Mouse (Mus musculus): ENCODE measurements around the gene Grem1.

The Grem1 gene

DNA sequence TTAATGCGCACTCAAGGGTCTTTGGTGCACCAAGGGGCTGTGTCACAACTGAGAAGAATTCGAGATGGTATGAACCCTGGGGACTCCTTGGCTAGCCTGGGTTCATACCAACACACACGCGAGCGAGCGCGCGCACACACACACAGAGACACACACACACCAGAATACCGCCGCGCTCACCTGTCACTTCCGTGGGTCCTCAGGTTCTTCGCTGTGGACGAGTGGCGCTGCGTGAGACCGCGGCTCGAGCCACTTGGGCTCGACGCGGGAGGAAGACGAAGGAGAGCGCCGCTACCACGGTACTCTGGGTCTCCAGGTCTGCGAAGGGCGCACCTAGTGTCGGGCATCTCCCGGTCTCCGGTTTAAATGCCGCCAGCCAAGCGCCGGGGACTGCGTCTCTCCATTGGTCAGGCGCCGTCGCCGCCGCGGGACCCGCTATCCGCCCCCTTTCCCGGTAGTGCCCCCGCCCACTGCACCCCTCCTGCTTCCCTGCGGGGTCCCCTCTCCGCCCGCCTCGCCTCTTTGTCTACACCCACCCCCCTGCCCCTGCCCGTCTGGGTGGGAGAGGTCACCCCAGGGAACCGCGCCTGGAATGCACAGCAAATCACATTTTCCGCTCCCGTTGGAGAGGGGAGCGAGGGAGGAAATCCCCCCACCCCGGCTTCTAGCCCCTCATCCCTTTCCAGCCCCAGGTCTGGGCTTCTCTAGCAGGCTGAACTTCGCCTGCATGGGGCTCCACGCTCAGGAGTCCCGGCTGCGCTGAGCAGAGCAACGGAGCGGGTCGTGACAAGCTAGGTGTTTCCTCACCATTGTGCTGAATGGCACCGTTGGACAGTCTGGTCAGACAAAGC is at the start of gene Grem1:
Gene Grem1 (minus strand): TSS at position 336 of the 851 bp plus-strand sequence.
- DNase-seq (ENCODE audit: low read depth), result no peak

DNA sequence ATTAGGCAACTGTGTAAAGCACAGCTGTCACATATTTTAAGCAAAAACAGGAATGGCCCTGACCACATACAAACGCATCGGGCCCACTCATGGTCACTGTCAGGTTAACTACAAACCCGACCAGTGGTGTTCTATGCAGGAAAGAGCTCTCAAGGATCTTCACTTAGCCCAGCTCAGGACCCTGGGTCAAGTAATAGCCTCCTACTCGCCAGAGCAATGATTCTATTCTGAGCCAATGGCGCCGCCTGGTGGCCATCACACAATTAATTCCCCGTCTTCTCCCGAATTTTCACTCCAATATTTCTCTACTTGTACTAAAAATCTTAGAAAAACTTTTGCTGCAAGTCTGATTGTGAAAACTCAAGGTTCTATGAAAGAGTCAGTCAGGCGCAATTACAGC is 49.2 kb upstream of the Grem1 start:
- DNase-seq (ENCODE audit: low read depth), result peak; percentile 97

- no peak for DNase-seq (ENCODE audit: low read depth)
These were observed 48.6 kb upstream of the Grem1 start for GRCm38 (mm10) chr2:113806851-113807577.

- DNase-seq (ENCODE audit: low read depth), result no peak
These were observed 47.3 kb upstream of the Grem1 start for GRCm38 (mm10) chr2:113805765-113806164.

- DNase-seq (ENCODE audit: low read depth), result no peak
These were observed 45.3 kb upstream of the Grem1 start for GRCm38 (mm10) chr2:113803753-113804152.

- peak; percentile 74 for DNase-seq (ENCODE audit: low read depth)
These were observed 42.4 kb upstream of the Grem1 start for GRCm38 (mm10) chr2:113800846-113801245.

DNA sequence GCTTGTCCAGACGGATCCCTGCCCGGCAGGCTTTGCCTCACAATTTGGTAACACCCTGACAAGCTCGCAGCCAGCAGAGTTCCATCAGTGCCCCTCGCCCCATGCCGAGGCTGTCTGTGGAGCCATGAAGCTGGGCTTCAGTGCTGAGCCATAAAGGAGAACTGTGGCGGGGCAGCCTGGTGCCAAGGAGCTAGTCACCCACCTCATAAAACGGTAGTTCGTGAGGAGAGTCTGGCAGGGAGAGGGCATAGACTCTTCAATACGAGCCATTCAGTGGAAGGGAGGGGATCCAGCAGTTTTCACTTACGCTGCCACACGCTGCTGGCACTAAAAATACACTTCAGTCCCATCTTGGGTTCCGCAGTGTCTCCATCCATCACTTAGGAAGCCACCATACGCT is 40.2 kb upstream of the Grem1 start:
- DNase-seq (ENCODE audit: low read depth), result no peak

GRCm38 (mm10) chr2:113795186-113795585 is 36.7 kb upstream of the Grem1 start:
- DNase-seq (ENCODE audit: low read depth), result no peak

DNA sequence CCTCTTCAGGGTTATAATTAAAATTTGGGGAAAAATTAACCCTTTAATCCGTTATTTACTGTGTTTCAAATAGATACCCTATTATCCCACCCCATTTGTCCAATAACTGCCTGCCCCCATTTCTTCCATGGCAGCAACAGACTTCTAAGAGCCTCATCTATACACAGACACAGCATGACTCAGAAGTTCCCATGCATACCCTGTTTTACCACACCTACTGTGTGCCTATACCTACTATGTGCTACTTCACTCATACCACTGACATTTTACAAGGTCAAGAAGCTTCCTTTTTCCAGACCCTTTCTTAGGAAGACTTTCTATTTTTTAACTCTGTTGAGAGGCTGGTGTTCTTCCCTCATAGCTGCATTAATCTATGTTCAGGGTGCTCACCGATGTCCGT is 35.1 kb upstream of the Grem1 start:
- DNase-seq (ENCODE audit: low read depth), result no peak

GRCm38 (mm10) chr2:113788821-113789387 is 30.5 kb upstream of the Grem1 start:
- DNase-seq (ENCODE audit: low read depth), result peak; percentile 70

DNA sequence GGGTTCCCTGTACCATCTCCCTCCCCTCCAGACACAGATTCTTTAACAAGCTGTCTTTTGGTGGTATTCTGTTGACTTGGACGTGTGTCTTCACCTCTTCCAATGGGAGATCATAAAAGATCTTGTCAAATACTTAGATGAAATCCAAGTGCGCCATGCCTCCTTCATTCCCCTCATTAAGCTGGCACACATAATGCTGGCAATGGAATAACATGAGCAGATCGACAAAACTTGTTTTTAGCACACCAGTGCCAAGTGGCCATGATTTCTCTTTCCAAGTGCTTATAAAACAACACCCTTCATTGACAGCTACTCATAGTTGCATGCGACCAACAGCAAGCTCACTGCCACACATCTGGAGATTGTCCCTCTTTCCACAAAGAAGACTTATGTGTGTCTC is 29.4 kb upstream of the Grem1 start:
- no peak for DNase-seq (ENCODE audit: low read depth)

DNA sequence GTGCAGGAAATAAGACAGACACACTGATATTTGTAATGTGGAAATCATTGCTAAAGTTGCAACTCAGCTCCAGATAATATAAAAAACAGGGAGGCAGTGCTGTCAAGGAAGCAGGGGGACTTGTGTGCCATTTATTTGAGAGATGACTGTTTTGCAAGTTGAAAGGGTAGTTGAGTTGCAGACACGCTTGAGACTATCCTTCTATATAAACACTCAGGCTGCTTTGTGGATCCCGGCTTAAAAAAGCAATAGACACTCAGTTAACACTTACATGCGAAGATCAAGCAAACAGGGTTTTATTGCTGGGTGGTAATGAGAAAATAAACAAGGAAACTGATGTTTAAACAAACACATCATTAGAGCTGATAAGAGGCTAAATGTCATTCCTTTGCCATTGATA is 26.4 kb upstream of the Grem1 start:
- DNase-seq (ENCODE audit: low read depth), result no peak

DNA sequence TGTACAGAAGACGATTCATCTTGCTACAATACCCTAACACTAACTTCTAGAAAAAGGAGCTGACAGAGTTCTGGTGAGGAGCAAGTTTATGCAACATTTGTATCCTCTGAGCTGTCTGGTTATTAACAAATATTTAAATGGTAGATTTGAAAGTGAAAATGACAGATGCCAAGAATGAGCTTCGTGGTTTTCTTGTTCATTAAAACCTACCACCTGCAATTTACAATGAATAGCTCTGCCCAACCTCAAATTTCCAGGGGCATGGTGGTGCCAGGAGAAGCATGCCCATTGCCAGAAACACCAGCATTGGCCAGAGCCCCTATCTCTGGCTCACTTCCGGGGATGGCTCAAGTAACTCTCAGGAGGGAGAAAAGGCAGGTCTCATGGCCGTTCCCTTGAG is 23.1 kb upstream of the Grem1 start:
- DNase-seq (ENCODE audit: low read depth), result peak; percentile 65

- no peak for DNase-seq (ENCODE audit: low read depth)
These were observed 22.7 kb upstream of the Grem1 start for GRCm38 (mm10) chr2:113781107-113781506.

DNA sequence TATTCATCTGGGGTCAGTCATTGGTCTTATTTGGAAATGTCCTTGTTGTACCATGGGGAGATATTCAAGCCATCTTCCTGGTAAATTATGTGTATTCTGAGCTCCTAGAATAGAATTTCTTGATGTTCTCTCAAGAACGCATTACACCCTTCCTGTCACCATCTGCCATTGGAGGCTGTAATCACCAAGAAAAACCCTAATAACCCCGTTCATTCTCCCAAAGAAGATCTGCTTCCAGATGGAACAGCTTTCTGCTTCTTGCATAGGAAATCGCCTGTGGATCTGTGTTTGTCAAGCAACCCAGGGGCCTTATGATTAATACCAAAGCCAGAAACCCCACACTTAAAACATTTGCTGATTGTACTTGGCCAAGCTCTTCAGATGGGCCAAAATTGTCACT is 20.9 kb upstream of the Grem1 start:
- no peak for DNase-seq (ENCODE audit: low read depth)

DNA sequence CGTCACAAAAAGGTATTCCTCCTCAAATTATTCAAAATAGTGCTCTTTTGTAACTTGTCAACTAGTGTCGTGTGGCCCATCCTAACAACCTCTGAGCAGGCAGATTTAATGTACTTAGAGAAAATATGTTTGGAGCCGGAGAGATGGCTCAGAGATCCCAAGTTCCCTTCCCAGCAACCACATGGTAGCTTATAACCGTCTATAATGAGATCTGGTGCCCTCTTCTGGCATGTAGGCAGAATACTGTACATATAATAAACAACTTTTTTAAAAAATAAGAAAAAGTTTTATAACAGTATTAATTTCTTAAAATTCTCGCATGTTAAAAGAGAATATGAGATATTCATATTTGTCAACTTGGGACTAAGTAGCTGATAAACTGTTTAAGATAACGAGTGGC is 19.6 kb upstream of the Grem1 start:
- DNase-seq (ENCODE audit: low read depth), result no peak

- peak; percentile 65 for DNase-seq (ENCODE audit: low read depth)
These were observed 17.9 kb upstream of the Grem1 start for GRCm38 (mm10) chr2:113776297-113776696.

DNA sequence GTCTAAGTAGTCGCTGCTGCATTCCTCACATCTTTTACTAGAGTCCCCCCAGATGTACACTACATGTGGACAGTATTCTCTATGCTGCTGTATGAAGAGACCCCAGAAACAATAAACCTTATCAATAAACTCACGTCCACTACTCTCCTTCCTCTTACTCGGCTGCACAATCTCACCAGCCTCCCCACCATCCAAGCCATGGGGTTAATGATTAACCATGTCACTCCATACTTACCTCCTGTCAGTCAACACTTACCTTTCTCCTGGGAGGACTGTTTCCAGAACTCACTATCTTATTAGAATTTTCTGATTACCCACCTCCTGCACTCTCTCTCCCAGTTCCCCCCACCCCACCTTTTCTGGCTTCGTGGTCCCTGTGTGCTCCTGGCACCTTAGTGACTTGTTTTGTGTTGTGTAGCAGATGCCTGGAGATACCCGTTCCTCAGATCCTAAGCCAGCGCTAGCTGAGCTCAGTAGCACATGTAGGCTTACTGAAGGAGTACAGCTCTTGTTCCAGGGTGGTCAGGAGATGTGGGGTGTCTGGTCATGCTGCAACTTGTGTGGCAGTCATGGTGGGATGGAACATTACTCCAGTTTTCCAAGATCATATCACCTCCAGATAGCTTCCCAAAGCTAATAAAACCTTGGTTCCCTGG is 15.8 kb upstream of the Grem1 start:
- DNase-seq (ENCODE audit: low read depth), result no peak

DNA sequence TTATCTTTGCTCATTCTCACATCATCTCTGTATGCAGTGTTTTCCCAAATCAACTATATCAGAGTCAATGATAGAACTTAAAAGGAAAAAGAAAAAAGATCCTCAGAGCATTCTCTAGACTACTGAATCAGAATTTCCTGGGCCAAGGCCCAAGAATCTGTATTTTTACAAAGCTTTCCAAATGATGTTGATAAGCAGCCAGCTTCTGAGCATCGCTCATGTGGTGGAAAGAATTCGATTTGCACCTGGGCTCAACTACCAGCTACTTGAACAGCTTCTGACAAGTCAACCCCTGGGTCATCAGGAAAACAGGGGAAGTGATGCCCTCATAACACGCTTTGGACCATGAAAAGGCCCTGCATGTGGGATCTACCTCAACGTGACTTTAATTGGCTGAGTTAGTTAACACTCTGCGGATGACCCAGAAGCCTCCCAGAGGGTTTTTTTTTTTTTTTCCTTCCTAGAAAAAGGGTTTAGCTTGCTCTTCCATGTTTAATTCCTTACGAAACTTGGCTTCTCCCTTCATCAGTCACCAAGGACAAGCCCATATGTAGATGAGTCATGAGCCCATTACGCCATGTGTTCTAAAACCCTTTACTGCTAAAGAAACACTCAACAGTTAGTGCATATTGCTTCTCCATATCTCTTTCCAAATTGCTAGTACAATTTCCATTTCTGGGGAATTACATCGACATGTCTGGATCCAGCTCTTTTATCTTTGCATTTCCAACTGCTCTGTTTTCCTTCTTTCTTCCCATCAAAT is 10.3 kb upstream of the Grem1 start:
- peak; percentile 89 for DNase-seq (ENCODE audit: low read depth)

- no peak for DNase-seq (ENCODE audit: low read depth)
These were observed 7.4 kb upstream of the Grem1 start for GRCm38 (mm10) chr2:113765885-113766284.

DNA sequence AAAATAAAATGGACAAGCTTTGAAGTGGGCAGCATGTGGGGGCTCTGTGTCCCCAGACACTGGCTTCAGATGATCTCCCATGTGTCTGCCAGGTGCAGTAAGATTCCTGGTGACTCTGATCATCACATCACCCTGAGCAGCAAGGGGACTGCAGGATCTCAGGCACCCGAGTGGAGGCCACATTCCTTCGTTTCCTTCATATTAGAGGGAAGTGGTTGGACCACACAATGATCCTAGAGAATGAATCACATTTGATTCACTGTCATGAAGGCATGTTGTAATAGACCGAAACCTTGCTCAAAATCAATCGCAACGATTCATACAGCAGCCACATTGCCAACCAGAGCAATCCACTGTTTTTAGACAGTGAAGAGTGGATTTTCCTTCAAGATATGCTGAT is 6.5 kb upstream of the Grem1 start:
- DNase-seq (ENCODE audit: low read depth), result peak; percentile 70

Measured in NIH3T3 (cell line).